Mouse (Mus musculus) embryonic fibroblast, embryonic 13.5 days (primary cell): Measurements from ENCODE around the gene Gm9745. TPM values are rescaled to one million over a fixed set of nuclear protein-coding genes. Genes with fewer than 3 reads are reported as not detected.
A peak's percentile ranks its signal among the peaks of the same experiment; 100 is the strongest.
"Not testable (repeated sequence)": the region's sequence is repeated elsewhere in the genome, so short reads cannot be mapped to it uniquely, and the experiment has no call there.

Experiments used
- H3K27ac ChIP-seq: 2 replicates; pipeline ENCODE4 v1.5.1; 2012; ENCODE audit warnings: low read length, control low read depth, inconsistent platforms; ENCODE audit not compliant: insufficient read depth
- H3K4me1 ChIP-seq: 2 replicates; pipeline ENCODE4 v1.6.1; 2011; ENCODE audit warnings: low read length; ENCODE audit not compliant: control insufficient read depth, insufficient read depth
- H3K4me3 ChIP-seq: 2 replicates; pipeline ENCODE4 v1.5.1; 2011; ENCODE audit warnings: mild to moderate bottlenecking, control low read depth, low read length; ENCODE audit not compliant: insufficient read depth
- CTCF ChIP-seq: IDR thresholded peaks from 2 replicates; pipeline ENCODE4 v1.5.1; 2011; ENCODE audit warnings: mild to moderate bottlenecking, control low read depth, low read length, moderate library complexity, borderline replicate concordance; ENCODE audit not compliant: insufficient read depth
- POLR2A ChIP-seq: IDR thresholded peaks from 2 replicates; pipeline ENCODE4 v1.6.1; 2011; ENCODE audit warnings: low read depth, mild to moderate bottlenecking, control low read depth, low read length, moderate library complexity
- polyA plus RNA-seq: library from polyadenylated mRNA; stranded (reverse); fragments of >200 nt; gene quantifications from 2 replicates; pipeline ENCODE4 v1.2.4, GENCODE M21; 2011; ENCODE audit warnings: low read depth; ENCODE audit not compliant: missing spikeins, insufficient read length

The Gm9745 gene
- not detected in 2 replicates for polyA plus RNA-seq

GRCm38 (mm10) chr13:8948131-8948530 is at the start of gene Gm9745:
Gene Gm9745 (minus strand): TSS chr13:8948231.
- H3K4me1 ChIP-seq, H3K4me3 ChIP-seq, H3K27ac ChIP-seq: not testable (repeated sequence)

DNA sequence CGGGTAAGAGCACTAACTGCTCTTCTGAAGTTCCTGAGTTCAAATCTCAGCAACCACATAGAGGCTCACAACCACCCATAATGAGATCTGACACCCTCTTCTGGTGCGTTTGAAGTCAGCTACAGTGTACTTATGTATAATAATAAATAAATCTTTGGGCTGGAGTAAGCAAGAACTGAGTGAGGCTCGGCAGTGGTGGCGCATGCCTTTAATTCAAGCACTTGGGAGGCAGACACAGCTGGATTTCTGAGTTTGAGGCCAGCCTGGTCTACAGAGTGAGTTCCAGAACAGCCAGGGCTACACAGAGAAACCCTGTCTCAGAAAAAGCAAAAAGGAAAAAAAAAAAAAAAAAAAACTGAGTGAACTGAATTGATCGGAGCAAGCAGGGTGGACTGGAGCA is 49.2 kb upstream of the Gm9745 start:
- not testable (repeated sequence) for H3K4me1 ChIP-seq, H3K27ac ChIP-seq, H3K4me3 ChIP-seq

GRCm38 (mm10) chr13:8995990-8996786 is 48.2 kb upstream of the Gm9745 start, which contains the start of gene Gtpbp4:
Gene Gtpbp4 (minus strand): TSS chr13:8996083.
- no peaks in the 10 kb centered on the region for H3K4me1 ChIP-seq
- H3K4me3 ChIP-seq, result peak within 1 kb of the TSS; percentile 96
- no peak within 1 kb of the TSS for H3K27ac ChIP-seq
- TF ChIP-seq CTCF (peak; percentile 55; the same call in 1 of the 2 replicates), POLR2A (peak; percentile 75)

DNA sequence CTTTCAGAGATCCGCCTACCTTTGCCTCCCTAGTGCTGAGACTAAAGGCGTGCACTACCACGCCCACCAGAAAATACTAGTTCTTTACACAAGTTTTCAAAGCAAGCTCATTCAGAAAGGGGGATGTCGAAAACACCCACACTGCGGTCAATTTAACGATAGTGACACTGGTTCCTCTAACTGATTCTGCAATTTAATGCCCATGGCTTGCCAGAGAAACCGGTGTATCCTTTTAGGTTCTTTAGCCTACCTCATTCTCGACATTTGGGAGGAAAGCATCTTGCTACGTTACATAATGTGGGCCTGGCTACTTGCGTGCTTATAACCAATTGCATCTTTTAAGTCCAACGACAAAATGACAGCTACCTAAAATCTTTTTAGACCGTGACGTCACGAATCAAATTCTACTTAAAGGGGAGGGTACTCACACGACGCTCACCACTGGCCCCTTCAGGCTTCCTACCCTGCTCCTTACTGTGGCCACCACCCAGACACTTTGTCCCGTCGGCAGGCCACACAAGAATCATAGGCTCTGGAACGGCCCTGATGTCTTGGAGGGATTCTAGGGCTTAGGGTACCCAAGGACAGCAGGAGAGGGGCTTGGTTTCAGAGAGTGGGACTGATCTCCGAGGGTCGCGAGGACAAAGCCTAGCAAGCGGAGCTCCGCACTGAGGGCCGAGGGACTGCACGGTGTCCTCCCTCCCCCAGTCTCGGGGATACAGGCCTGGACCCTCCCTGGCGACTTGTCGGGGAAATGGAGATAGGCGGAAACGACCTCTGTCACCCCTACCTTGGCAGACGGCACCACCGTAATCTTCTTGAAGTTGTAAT is 47.3 kb upstream of the Gm9745 start:
- TF ChIP-seq CTCF, result no peak
- no peak; the same call in 1 of the 2 replicates for TF ChIP-seq POLR2A
- peak overlapping the region; percentile 96 for H3K4me3 ChIP-seq
- H3K27ac ChIP-seq, result no peak overlapping the region
- no peaks in the 10 kb centered on the region for H3K4me1 ChIP-seq

DNA sequence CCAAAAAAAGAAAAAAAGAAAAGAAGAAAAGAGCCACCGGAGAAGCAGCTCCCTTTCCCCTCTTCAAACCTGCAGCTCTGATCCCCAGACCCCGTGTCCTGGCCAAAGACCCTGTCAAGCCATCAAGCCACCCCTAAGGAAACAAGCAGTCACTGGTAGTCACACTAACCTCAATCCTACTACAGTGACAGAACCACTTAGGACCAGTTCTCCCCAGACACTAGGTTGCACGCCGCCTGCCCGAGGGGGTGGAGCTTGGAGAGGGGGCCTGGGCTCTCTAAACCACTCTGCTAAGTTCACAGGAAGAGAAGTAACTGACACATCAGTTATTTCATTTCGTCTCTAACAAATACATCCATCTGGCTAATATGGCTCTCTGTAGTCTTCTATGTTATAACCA is 44.2 kb upstream of the Gm9745 start:
- no peak for TF ChIP-seq POLR2A
- TF ChIP-seq CTCF, result no peak
- no peak overlapping the region for H3K4me3 ChIP-seq
- no peaks in the 10 kb centered on the region for H3K4me1 ChIP-seq
- no peak overlapping the region for H3K27ac ChIP-seq

GRCm38 (mm10) chr13:8972972-8973371 is 24.9 kb upstream of the Gm9745 start:
- TF ChIP-seq POLR2A, result no peak
- no peak for TF ChIP-seq CTCF
- Histone ChIP-seq H3K4me1 (no peaks in the 10 kb centered on the region), H3K27ac (no peak overlapping the region), H3K4me3 (no peak overlapping the region)

DNA sequence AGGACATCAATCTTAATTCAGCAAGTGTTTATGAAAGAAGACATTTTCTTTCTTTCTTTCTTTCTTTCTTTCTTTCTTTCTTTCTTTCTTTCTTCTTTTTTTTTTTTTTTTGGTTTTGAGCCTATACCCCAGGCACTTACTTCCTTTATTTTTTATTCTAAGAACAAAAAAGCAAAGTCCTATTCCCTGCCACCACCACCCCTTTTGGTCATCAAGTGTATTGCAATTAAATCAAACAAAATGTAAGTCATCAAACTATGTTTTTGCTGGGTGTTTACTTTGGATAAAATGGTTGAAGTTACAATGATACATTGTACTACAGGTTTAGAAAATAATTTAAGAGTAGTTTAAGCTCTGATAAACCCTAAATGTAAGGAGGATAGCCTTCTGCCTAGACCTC is 24.3 kb upstream of the Gm9745 start:
- Histone ChIP-seq H3K4me1 (no peaks in the 10 kb centered on the region), H3K27ac (no peak overlapping the region), H3K4me3 (no peak overlapping the region)
- TF ChIP-seq CTCF (no peak), POLR2A (no peak)

DNA sequence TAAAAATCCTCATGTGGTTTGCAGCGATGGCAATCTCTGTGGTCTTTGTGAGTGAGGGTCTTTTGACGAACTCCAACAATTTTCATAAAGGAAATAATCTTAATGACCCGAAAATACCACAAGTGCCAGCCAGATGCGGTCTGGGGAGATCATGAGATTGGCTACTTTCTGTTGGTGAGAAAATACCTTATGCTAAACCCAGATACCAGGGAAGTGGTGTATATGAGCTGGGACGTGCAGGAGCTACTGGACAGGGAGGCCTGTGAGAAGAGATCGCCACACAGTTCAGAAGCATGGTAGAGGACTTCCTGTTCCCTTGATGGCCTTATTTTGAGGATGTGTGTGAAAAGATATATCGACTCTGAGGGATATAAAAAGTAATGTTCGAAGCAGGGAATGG is 19.7 kb upstream of the Gm9745 start:
- H3K4me3 ChIP-seq, result no peak overlapping the region
- no peaks in the 10 kb centered on the region for H3K4me1 ChIP-seq
- H3K27ac ChIP-seq, result no peak overlapping the region
- TF ChIP-seq POLR2A (no peak), CTCF (no peak)

DNA sequence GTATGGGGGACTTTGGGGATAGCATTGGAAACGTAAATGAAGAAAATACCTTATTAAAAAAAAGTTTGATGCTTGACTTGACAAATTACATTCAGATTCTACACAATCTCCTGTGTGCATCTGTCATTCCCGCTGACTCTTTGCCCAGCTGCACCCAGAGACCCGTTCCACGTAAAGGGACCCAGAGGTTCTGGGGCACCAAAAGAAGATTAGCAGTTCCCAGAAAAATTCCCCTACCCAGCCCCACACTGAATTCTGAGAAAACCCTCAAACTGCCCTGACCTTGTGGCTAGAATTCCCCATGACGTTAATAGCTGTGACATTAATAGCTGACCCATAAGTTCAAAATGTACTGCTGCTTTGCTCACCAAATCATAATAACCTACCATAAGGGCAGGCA is 17.2 kb upstream of the Gm9745 start:
- TF ChIP-seq CTCF (no peak), POLR2A (no peak)
- no peak overlapping the region for H3K4me3 ChIP-seq
- no peak overlapping the region for H3K27ac ChIP-seq
- no peaks in the 10 kb centered on the region for H3K4me1 ChIP-seq

DNA sequence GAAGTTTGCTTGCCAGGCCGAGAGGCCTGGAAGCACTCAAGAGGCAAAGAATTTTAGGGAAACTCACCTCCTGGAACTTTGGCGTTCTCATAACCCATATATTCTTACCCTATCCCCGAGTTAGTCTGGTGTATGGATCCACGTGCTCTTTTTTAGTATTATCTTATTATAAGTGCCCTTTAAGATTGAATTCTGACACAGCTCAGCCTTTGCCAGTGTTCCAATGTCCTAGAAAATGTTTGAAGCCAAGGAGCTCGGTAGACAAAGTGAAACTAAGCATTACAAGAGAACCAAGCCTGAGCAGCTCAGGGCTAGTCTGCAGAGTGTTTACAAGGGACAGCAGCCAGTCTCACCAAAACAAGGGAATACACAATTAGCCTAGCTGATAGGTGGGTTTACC is 14.2 kb upstream of the Gm9745 start:
- not testable (repeated sequence) for H3K27ac ChIP-seq, H3K4me1 ChIP-seq, H3K4me3 ChIP-seq

DNA sequence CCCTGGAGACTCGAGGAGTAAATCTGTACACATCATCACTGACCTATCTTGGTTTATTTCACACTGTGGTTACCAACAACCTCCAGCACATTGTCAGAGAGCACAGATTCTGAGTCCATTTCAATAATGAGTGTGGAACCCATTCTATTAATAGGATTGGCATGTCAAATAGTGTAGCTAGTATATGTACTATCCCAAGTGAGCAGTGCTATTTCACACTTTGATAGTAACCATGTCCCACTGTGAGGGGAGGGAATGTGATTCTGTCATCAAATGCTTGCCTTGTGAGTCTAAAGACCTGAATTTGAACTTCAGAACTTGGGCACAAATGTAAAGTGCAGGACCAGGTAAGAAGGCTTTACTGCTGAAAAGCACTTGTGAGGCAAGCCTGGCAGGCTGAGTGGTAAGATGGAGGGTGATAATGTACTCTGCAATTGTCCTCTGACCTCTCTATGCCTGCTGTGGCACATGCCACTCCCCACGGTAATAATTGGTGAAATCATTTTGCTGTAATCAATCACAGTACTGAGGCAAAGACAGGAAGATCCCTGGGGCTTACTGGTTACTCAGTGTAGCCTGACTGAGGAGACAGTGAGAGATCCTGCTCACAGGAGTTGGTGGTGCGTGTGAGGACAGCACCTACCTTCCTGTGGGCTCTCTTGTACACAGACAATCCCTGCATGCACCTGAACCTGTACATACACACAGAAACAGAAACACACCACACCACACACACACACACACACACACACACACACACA is 13.3 kb upstream of the Gm9745 start:
- not testable (repeated sequence) for H3K4me3 ChIP-seq, H3K4me1 ChIP-seq, H3K27ac ChIP-seq

GRCm38 (mm10) chr13:8959554-8959953 is 11.5 kb upstream of the Gm9745 start:
- not testable (repeated sequence) for H3K4me1 ChIP-seq, H3K27ac ChIP-seq, H3K4me3 ChIP-seq

DNA sequence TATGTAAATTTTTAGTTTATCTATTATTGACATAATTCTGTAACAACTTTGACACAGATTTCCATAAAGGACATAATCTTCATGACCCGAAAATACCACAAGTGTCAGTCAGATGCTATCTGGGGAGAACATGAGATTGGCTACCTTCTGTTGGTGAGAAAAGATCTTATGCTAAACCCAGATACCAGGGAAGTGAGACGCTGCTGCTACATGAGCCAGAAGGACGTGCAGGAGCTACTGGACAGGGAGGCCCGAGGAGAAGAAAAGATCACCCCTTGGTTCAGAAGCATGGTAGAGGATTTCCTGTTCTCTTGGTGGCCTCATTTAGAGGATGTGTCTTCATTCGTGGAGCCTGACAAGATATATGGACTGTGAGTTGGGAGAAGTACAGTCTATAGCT is 11.0 kb upstream of the Gm9745 start:
- H3K4me3 ChIP-seq, H3K27ac ChIP-seq, H3K4me1 ChIP-seq: not testable (repeated sequence)

GRCm38 (mm10) chr13:8956873-8957272 is 8.8 kb upstream of the Gm9745 start:
- H3K4me3 ChIP-seq, H3K4me1 ChIP-seq, H3K27ac ChIP-seq: not testable (repeated sequence)
